Mouse (Mus musculus): ENCODE results near the gene Fam71e1. TPM values are rescaled to one million over a fixed set of nuclear protein-coding genes. Genes with fewer than 3 reads are reported as not detected.

Fam71e1 gene
- total RNA-seq, 2 experiments from 2014 or later: 5.6 to 8.9 TPM

DNA sequence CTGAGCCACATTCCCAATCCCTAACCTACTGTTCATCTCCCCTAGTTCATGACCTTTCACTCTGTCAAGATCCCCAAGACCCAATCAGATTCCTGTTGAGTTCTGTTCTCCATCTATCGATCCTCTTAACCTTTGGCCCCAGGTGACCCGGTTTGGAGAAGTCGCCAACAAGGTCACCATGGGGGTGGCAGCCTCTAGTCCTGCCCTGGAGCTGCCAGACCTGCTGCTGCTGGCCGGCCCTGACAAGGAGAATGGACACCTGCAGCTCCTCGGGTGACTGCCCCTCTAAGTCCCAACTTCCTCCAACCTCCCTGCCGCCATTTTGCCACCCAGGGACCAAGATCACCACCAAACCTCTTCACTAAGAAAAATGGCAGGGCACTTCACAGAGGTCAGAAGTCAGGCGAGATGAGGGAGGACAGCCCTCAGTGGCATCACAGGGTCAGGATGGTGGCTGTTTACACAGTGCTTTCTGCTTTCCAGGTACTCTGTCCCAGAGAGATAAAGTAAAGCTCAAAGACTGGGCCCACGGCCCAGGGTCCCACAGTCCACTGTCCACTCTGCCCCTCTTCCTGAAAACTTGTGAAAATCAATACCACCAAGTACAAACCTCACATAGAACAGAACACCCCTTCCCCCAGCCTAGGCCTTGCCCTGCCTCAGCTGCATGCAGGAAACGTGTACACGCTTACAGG, 1.1 kb downstream of the Fam71e1 start:
- DNase-seq (ENCODE audit: low spot score in 2 of 2): no peak

DNA sequence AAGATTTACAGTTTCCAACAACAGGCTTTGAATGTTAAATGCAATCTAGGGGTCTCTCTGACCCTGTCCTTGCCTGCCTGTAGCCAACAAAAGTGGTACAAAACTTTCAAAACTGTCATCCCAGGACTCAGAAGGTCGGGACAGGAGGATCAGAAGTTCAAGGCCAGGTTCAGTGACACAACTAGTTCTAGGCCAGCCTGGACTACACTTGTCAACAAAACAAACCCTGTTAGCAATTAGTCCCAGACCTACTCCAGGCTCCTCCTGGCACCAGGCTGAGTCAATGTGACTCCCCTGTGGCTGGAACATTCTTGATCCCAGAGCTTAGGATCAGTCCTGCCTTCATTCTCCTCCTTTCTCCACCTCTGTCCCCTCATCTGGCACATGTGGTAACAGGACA, 2.5 kb downstream of the Fam71e1 start:
- DNase-seq (ENCODE audit: low spot score in 2 of 2): no peak

DNA sequence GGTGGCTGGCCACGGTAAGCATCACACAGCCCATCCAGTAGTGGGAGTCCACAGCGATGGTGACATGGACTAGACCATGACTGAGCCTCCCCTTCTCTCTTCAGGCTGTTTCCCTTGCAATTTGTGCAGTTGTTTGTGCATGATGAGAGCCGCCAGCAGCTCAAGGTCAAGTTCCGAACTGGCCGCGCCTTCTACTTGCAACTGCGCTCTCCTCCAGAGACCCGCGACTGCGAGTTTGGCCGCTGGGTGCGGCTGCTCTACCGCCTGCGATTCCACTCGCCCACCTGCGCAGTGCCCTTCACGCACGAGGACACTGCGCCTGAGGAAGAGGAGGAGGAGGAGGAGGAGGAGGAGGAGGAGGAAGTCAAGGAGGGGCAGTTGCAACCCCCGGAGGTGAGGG, 3.7 kb downstream of the Fam71e1 start:
- no peak for DNase-seq (ENCODE audit: low spot score in 2 of 2)

GRCm38 (mm10) chr7:44501563-44502115, 5.3 kb downstream of the Fam71e1 start:
- peak; percentile 61 to 70 for DNase-seq (ENCODE audit: low spot score in 2 of 2)

DNA sequence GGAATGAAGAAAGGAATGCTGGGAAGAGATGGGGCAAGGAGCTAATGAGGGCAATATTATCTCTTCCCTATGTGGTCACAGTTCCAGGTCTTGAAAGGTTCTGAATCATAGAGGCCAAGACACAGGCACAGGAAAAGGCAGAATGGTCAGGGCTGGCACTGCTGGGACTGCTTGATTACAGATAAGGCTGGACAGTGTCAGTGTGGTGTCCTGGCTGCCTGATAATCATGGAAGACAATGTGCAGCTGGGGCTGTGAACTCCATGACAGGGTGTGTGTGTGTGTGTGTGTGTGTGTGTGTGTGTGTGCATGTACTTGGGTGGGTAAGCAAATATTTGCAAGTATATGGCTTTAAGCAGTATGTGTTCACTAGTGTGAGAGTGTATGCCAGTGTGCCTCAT, 11.1 kb downstream of the Fam71e1 start:
- no peak for DNase-seq (ENCODE audit: low spot score in 2 of 2)

- no peak for DNase-seq (ENCODE audit: low spot score in 2 of 2)
Measured at GRCm38 (mm10) chr7:44519240-44519913, 23.0 kb downstream of the Fam71e1 start.

- DNase-seq (ENCODE audit: low spot score in 2 of 2): no peak
Measured at GRCm38 (mm10) chr7:44520990-44521389, 24.6 kb downstream of the Fam71e1 start.

DNA sequence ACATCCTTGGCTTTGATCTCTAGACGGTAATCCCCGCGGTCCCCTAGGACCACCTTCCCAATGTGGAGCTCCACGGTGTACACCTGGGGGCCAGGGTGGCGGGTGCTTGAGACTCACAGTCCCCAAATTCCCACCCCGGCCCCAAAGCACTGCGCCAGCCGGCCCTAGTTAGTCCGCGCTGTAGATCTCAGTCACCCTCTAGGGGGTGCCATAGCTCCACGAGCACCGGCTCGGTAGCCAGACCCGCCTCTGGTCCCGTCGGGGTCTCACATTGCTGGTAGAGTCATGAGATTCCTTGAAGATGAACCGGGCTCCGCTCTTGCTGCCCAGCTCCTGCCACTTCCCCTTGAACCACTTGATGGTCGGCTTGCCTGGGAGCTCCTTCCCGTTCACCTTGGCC, 25.3 kb downstream of the Fam71e1 start:
- peak; percentile 40 to 52 for DNase-seq (ENCODE audit: low spot score in 2 of 2)

DNA sequence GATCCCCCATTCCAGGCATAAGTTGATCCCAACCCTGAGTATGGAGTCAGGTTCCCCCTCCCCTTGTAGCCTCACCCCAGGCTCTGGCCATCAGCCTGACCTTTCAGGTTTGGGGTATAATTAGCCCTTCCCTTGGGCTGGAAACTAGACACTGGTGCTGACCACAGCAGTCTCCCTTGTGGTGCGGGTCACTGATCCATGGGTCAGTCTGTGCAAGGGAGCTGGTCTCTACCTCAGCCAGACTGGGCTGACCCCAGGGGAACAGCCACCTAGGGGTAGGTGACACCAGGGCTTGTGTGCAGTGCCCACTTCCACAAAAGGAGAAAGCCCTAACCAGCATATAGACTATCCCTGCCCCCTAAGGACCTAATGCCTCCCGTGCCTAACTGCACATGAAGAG, 26.7 kb downstream of the Fam71e1 start:
- DNase-seq (ENCODE audit: low spot score in 2 of 2): no peak

GRCm38 (mm10) chr7:44524502-44524901, 28.1 kb downstream of the Fam71e1 start, which contains the start of gene Mybpc2:
TSS of gene Mybpc2 (minus strand) at chr7:44524656.
- no peak for DNase-seq (ENCODE audit: low spot score in 2 of 2)

GRCm38 (mm10) chr7:44525126-44525832, 28.9 kb downstream of the Fam71e1 start:
- peak; percentile 68 to 79 for DNase-seq (ENCODE audit: low spot score in 2 of 2)

- DNase-seq (ENCODE audit: low spot score in 2 of 2): no peak
Measured at GRCm38 (mm10) chr7:44526414-44527154, 30.2 kb downstream of the Fam71e1 start.

- peak; percentile 55 to 70 for DNase-seq (ENCODE audit: low spot score in 2 of 2)
Measured at GRCm38 (mm10) chr7:44527483-44528398, 31.4 kb downstream of the Fam71e1 start.

DNA sequence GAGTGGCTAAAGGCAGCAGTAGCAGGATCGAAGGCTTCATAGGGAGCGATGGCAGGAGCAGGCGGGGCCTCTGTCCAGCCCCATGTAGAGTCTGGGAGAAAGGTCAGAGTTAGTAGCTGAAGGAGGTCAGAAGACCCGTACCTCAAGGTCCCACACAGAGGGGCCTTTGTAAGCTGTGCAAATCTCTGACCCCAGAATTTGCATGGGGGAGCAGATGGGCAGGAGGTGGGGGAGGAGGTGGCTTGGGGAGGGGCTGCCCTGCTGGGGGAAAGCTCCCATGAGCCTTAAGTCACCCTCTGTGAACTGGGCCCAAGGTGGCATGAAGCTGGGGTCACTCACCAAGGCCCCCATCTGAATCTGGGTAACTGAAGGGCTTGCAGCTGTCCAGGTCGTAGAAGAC, 33.1 kb downstream of the Fam71e1 start:
- DNase-seq (ENCODE audit: low spot score in 2 of 2): no peak

GRCm38 (mm10) chr7:44530507-44530906, 34.1 kb downstream of the Fam71e1 start:
- DNase-seq (ENCODE audit: low spot score in 2 of 2): no peak

DNA sequence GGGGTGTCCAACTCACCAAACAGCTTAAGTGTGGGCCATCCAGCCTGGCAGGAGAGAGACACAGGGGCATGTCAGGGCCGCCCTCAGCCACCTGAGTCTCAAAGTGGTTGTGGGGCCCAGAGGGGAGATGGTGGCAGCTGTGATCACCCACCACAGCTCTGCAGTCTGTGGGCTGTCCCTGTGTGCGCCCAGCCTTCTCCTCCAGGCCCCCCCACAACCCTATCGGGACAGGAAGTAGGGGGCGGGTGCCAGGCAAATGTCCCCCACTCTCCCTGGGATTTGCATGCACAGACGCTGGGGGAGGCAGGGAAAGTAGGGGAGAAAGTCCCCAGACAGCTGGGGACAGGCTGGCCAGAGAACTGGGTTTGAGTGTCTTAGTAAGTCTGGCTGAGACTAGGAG, 34.8 kb downstream of the Fam71e1 start:
- DNase-seq (ENCODE audit: low spot score in 2 of 2): no peak

- DNase-seq (ENCODE audit: low spot score in 2 of 2): no peak
Measured at GRCm38 (mm10) chr7:44531946-44532732, 35.8 kb downstream of the Fam71e1 start, which contains the start of gene Spib. TSS of gene Spib (minus strand) at chr7:44532071.

- DNase-seq (ENCODE audit: low spot score in 2 of 2): no peak
Measured at GRCm38 (mm10) chr7:44532918-44533745, 36.8 kb downstream of the Fam71e1 start.

All from adrenal gland, adult 18-20 months (tissue).